Comparison of ENCODE assay signal across 23 mouse cellular contexts in the genomic region with DNA sequence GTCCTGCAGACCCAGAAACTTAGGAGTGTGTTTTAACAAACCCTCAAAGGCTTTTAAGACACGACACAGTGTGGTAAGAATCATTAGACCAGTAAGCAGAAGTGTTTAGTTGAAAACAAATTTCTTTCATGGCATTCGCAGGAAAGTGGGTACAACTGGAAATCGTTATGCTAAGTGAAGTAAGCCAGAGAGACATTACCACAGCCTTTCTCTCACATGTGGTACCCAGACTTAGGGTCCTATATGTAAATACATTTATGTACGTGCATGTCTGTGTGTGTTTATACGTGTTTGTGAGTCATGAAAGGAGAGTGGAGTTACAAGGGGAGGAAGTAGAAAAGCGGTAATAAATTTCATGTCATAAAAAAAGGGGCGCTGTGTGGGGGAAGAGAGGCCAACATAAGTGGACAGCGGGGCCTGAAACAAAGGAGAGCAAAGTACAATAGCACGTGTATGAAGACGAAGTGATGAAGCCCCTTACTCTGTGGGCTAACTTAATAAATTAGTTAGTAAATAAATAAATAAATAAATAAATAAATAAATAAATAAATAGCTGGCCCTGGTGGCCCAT. TPM values are rescaled to one million over a fixed set of nuclear protein-coding genes. Genes with fewer than 3 reads are reported as not detected.
DNase-seq lines count a peak whose midpoint lies in the region; ATAC-seq and TF ChIP-seq lines count a peak whose summit lies in the region.
"Had no signal": no experiment of that assay in that cellular context is flagged by ENCODE, and none has a peak within 500 bp of the region (broad histone marks: within the 10 kb centered on the region; RNA-seq: fewer than 3 reads in every experiment).

No protein-coding gene starts in this region.

- DNase-seq in embryonic facial prominence, embryonic 14.5 days (ENCODE audit: low spot score), result peak; percentile 56
- DNase-seq in forebrain, postnatal 0 days, result no peak
- no peak for DNase-seq in right cerebral cortex, postnatal 4 days
- DNase-seq: adrenal gland, adult 2 months; adrenal gland, postnatal 25 days; cerebellum, adult 2 months; cerebellum, postnatal 10 days; heart, adult 2 months; heart, postnatal 14 days; kidney, adult 18-20 months had no signal

- 58% methylated on average over 10 of the region's 10 CpGs for WGBS in embryonic facial prominence, embryonic 14.5 days
- WGBS in intestine, postnatal 0 days, result 43% methylated on average over 10 of the region's 10 CpGs
- 88% methylated on average over 10 of the region's 10 CpGs for WGBS in midbrain, embryonic 13.5 days
- WGBS in forebrain, postnatal 0 days, result 83% methylated on average over 10 of the region's 10 CpGs

- TF ChIP-seq CTCF in intestine, postnatal 0 days (IDR thresholded peaks at IDR 0.05; ENCODE audit: low read depth), result no peak
- no peak for TF ChIP-seq CTCF in forebrain, postnatal 0 days (IDR thresholded peaks at IDR 0.05; ENCODE audit: low read depth)

- no peaks in the 10 kb centered on the region for H3K4me1 ChIP-seq in embryonic facial prominence, embryonic 14.5 days (ENCODE audit: control insufficient read depth, insufficient read depth, low read length)
- H3K4me1 ChIP-seq in intestine, postnatal 0 days (replicated peaks; ENCODE audit: control insufficient read depth, insufficient read depth, low read length), result no peaks in the 10 kb centered on the region
- no peaks in the 10 kb centered on the region for H3K4me1 ChIP-seq in midbrain, embryonic 13.5 days (replicated peaks)
- no peaks in the 10 kb centered on the region for H3K4me1 ChIP-seq in forebrain, postnatal 0 days (ENCODE audit: insufficient read depth)
- H3K4me1 ChIP-seq: forebrain, embryonic 12.5 days; heart, embryonic 15.5 days had no signal

- H3K27ac ChIP-seq in embryonic facial prominence, embryonic 14.5 days (replicated peaks; ENCODE audit: low read depth, low read length), result no peak overlapping the region
- no peak overlapping the region for H3K27ac ChIP-seq in intestine, postnatal 0 days (ENCODE audit: low read depth, low read length)
- no peak overlapping the region for H3K27ac ChIP-seq in midbrain, embryonic 13.5 days
- H3K27ac ChIP-seq in forebrain, postnatal 0 days (ENCODE audit: low read depth, low read length), result no peak overlapping the region
- H3K27ac ChIP-seq: forebrain, embryonic 12.5 days; heart, adult 2 months; heart, embryonic 15.5 days; hindbrain, embryonic 14.5 days had no signal

- H3K4me2 ChIP-seq in embryonic facial prominence, embryonic 14.5 days (ENCODE audit: low read depth, low read length), result no peak overlapping the region
- no peak overlapping the region for H3K4me2 ChIP-seq in intestine, postnatal 0 days (replicated peaks; ENCODE audit: low read depth)
- no peak overlapping the region for H3K4me2 ChIP-seq in midbrain, embryonic 13.5 days (replicated peaks)
- H3K4me2 ChIP-seq in forebrain, postnatal 0 days (ENCODE audit: low read depth), result no peak overlapping the region
- H3K4me2 ChIP-seq: forebrain, embryonic 12.5 days; heart, embryonic 11.5 days; heart, embryonic 15.5 days; hindbrain, embryonic 14.5 days had no signal

- no peak for ATAC-seq in embryonic facial prominence, embryonic 14.5 days (ENCODE audit: low read depth)
- peak; percentile 40 for ATAC-seq in granulocyte monocyte progenitor cell, adult 5-6 weeks (replicated peaks; ENCODE audit: poor library complexity, severe bottlenecking)
- ATAC-seq in intestine, postnatal 0 days, result peak; percentile 60; the same call in 1 of the 2 replicates
- no peak for ATAC-seq in midbrain, embryonic 13.5 days
- ATAC-seq in forebrain, postnatal 0 days, result no peak
- ATAC-seq: forebrain, embryonic 16.5 days; Patski had no signal

- no peak overlapping the region for H3K9ac ChIP-seq in embryonic facial prominence, embryonic 14.5 days (ENCODE audit: low read depth, low read length)
- H3K9ac ChIP-seq in intestine, postnatal 0 days (ENCODE audit: low read depth, low read length), result no peak overlapping the region
- H3K9ac ChIP-seq in midbrain, embryonic 13.5 days (replicated peaks), result no peak overlapping the region
- H3K9ac ChIP-seq in forebrain, postnatal 0 days, result no peak overlapping the region
- H3K9ac ChIP-seq: forebrain, embryonic 12.5 days; heart, embryonic 15.5 days; hindbrain, embryonic 14.5 days had no signal

- no peaks in the 10 kb centered on the region for H3K9me3 ChIP-seq in embryonic facial prominence, embryonic 14.5 days (ENCODE audit: control insufficient read depth, low read length)
- no peaks in the 10 kb centered on the region for H3K9me3 ChIP-seq in intestine, postnatal 0 days (ENCODE audit: control insufficient read depth)
- H3K9me3 ChIP-seq in midbrain, embryonic 13.5 days, result no peaks in the 10 kb centered on the region
- no peaks in the 10 kb centered on the region for H3K9me3 ChIP-seq in forebrain, postnatal 0 days (ENCODE audit: low read length)
- H3K9me3 ChIP-seq: forebrain, embryonic 12.5 days; heart, embryonic 15.5 days had no signal

- H3K27me3 ChIP-seq in embryonic facial prominence, embryonic 14.5 days (replicated peaks; ENCODE audit: control insufficient read depth, insufficient read depth, low read length), result no peaks in the 10 kb centered on the region
- no peaks in the 10 kb centered on the region for H3K27me3 ChIP-seq in intestine, postnatal 0 days (replicated peaks; ENCODE audit: control insufficient read depth, insufficient read depth, low read length)
- H3K27me3 ChIP-seq in midbrain, embryonic 13.5 days, result no peaks in the 10 kb centered on the region
- no peaks in the 10 kb centered on the region for H3K27me3 ChIP-seq in forebrain, postnatal 0 days (ENCODE audit: insufficient read depth, low read length)
- H3K27me3 ChIP-seq: CH12.LX; forebrain, embryonic 12.5 days; heart, embryonic 15.5 days; Patski had no signal

- no peak overlapping the region for H3K4me3 ChIP-seq in embryonic facial prominence, embryonic 14.5 days (ENCODE audit: low read depth, low read length)
- no peak overlapping the region for H3K4me3 ChIP-seq in intestine, postnatal 0 days (ENCODE audit: low read depth, low read length)
- H3K4me3 ChIP-seq in midbrain, embryonic 13.5 days (replicated peaks), result no peak overlapping the region
- no peak overlapping the region for H3K4me3 ChIP-seq in forebrain, postnatal 0 days (ENCODE audit: low read depth, low read length)
- H3K4me3 ChIP-seq: forebrain, embryonic 12.5 days; heart, adult 2 months; heart, embryonic 15.5 days had no signal

- H3K36me3 ChIP-seq in embryonic facial prominence, embryonic 14.5 days (ENCODE audit: control insufficient read depth, insufficient read depth, low read length), result peaks cover 28% of the 10 kb centered on the region
- no peaks in the 10 kb centered on the region for H3K36me3 ChIP-seq in intestine, postnatal 0 days (ENCODE audit: control insufficient read depth, insufficient read depth)
- no peaks in the 10 kb centered on the region for H3K36me3 ChIP-seq in midbrain, embryonic 13.5 days
- no peaks in the 10 kb centered on the region for H3K36me3 ChIP-seq in forebrain, postnatal 0 days (ENCODE audit: insufficient read depth)
- H3K36me3 ChIP-seq: forebrain, embryonic 12.5 days had no signal

RNA-seq across cellular contexts. Expression of gene Gm10073, which starts 24.8 kb away (rescaled TPM):
- 11.4 and 13.7 TPM in 2 replicates for polyA plus RNA-seq in embryonic facial prominence, embryonic 14.5 days (2014; fragmentation: Nextera tagmentation; extraction: Ambion mirVana)
- total RNA-seq in granulocyte monocyte progenitor cell, adult 5-6 weeks (2014; fragmentation: Nextera tagmentation), result 29.2 and 30.2 TPM in 2 replicates
- total RNA-seq in granulocyte monocyte progenitor cell, adult 5-6 weeks (2017), result 8.2 and 10.8 TPM in 2 replicates
- polyA plus RNA-seq in intestine, postnatal 0 days (2015; fragmentation: Nextera tagmentation; extraction: Ambion mirVana), result 8.8 and 9.2 TPM in 2 replicates
- polyA plus RNA-seq in midbrain, embryonic 13.5 days (2015; fragmentation: Nextera tagmentation; extraction: Ambion mirVana), result 7.6 and 9.2 TPM in 2 replicates
- 41.5 and 48.4 TPM in 2 replicates for total RNA-seq in forebrain, postnatal 0 days (2014; rRNA removed)
- 5.1 and 7.1 TPM in 2 replicates for polyA plus RNA-seq in forebrain, postnatal 0 days (2015; fragmentation: Nextera tagmentation; extraction: Ambion mirVana)

RNA-seq across cellular contexts. Expression of gene Cdh3, which starts 37.8 kb away (rescaled TPM):
- 9.8 and 15.5 TPM in 2 replicates for polyA plus RNA-seq in embryonic facial prominence, embryonic 14.5 days (2014; fragmentation: Nextera tagmentation; extraction: Ambion mirVana)
- total RNA-seq in granulocyte monocyte progenitor cell, adult 5-6 weeks (2014; fragmentation: Nextera tagmentation), result not detected in 2 replicates
- not detected in 2 replicates for total RNA-seq in granulocyte monocyte progenitor cell, adult 5-6 weeks (2017)
- 2.9 and 3.6 TPM in 2 replicates for polyA plus RNA-seq in intestine, postnatal 0 days (2015; fragmentation: Nextera tagmentation; extraction: Ambion mirVana)
- polyA plus RNA-seq in midbrain, embryonic 13.5 days (2015; fragmentation: Nextera tagmentation; extraction: Ambion mirVana), result 0.28 and 0.46 TPM in 2 replicates
- 0.85 and 1.3 TPM in 2 replicates for total RNA-seq in forebrain, postnatal 0 days (2014; rRNA removed)
- polyA plus RNA-seq in forebrain, postnatal 0 days (2015; fragmentation: Nextera tagmentation; extraction: Ambion mirVana), result 1.2 and 1.4 TPM in 2 replicates
- total RNA-seq: CH12.LX; hematopoietic stem cell, adult 5-6 weeks had no signal

RNA-seq across cellular contexts. Expression of gene 6030452D12Rik, which starts 48.1 kb away (rescaled TPM):
- not detected in 2 replicates for polyA plus RNA-seq in embryonic facial prominence, embryonic 14.5 days (2014; fragmentation: Nextera tagmentation; extraction: Ambion mirVana)
- not detected in 2 replicates for total RNA-seq in granulocyte monocyte progenitor cell, adult 5-6 weeks (2014; fragmentation: Nextera tagmentation)
- not detected in 2 replicates for total RNA-seq in granulocyte monocyte progenitor cell, adult 5-6 weeks (2017)
- not detected in 2 replicates for polyA plus RNA-seq in intestine, postnatal 0 days (2015; fragmentation: Nextera tagmentation; extraction: Ambion mirVana)
- not detected in 2 replicates for polyA plus RNA-seq in midbrain, embryonic 13.5 days (2015; fragmentation: Nextera tagmentation; extraction: Ambion mirVana)
- total RNA-seq in forebrain, postnatal 0 days (2014; rRNA removed), result not detected in 2 replicates
- polyA plus RNA-seq in forebrain, postnatal 0 days (2015; fragmentation: Nextera tagmentation; extraction: Ambion mirVana), result not detected in 2 replicates
- total RNA-seq: adrenal gland, adult 2 months; adrenal gland, postnatal 25 days; CH12.LX; gastrocnemius, adult 8-10 months; gastrocnemius, postnatal 4 days; heart, adult 2 months; heart, postnatal 14 days; hematopoietic stem cell, adult 5-6 weeks had no signal
- polyA plus RNA-seq: adrenal gland, adult 2 months; cerebellum, adult 2 months; forebrain, embryonic 12.5 days; forebrain, embryonic 16.5 days; heart, adult 2 months; heart, embryonic 11.5 days; heart, embryonic 15.5 days; hindbrain, embryonic 14.5 days; Patski had no signal

RNA-seq across cellular contexts. Expression of gene Cdh1, which starts 54.7 kb away (rescaled TPM):
- polyA plus RNA-seq in embryonic facial prominence, embryonic 14.5 days (2014; fragmentation: Nextera tagmentation; extraction: Ambion mirVana), result 37.3 and 47.5 TPM in 2 replicates
- total RNA-seq in granulocyte monocyte progenitor cell, adult 5-6 weeks (2014; fragmentation: Nextera tagmentation), result 1.1 and 4.6 TPM in 2 replicates
- 0.88 and 1.6 TPM in 2 replicates for total RNA-seq in granulocyte monocyte progenitor cell, adult 5-6 weeks (2017)
- polyA plus RNA-seq in intestine, postnatal 0 days (2015; fragmentation: Nextera tagmentation; extraction: Ambion mirVana), result 82.1 and 88.1 TPM in 2 replicates
- polyA plus RNA-seq in midbrain, embryonic 13.5 days (2015; fragmentation: Nextera tagmentation; extraction: Ambion mirVana), result 3.3 and 4.0 TPM in 2 replicates
- total RNA-seq in forebrain, postnatal 0 days (2014; rRNA removed), result 2.5 and 3.9 TPM in 2 replicates
- 3.3 and 3.9 TPM in 2 replicates for polyA plus RNA-seq in forebrain, postnatal 0 days (2015; fragmentation: Nextera tagmentation; extraction: Ambion mirVana)
- total RNA-seq: heart, adult 2 months had no signal

Comparison
In these comparisons a context has a peak if more than half of its experiments do, and no peak if none do; other contexts are left out.
1. ATAC-seq: peak in granulocyte monocyte progenitor cell, adult 5-6 weeks (single experiment) and intestine, postnatal 0 days (single experiment); none in embryonic facial prominence, embryonic 14.5 days (single experiment), midbrain, embryonic 13.5 days (single experiment) and forebrain, postnatal 0 days (single experiment).